Mouse (Mus musculus) thymus, adult 2 months (tissue): Measurements from ENCODE around the gene Foxm1.

Experiments used
- CTCF ChIP-seq: fragments of 200-500 bp; IDR thresholded peaks from 2 replicates; pipeline ENCODE4 v1.5.1; 2012; ENCODE audit warnings: mild to moderate bottlenecking, control low read depth, low read length, moderate library complexity, borderline replicate concordance; ENCODE audit not compliant: control insufficient read depth, poor library complexity, insufficient read depth; ENCODE audit errors: extremely low read depth
- POLR2A ChIP-seq: fragments of 200-500 bp; IDR thresholded peaks from 2 replicates; pipeline ENCODE4 v1.6.1; 2012; ENCODE audit warnings: mild to moderate bottlenecking, low read length, control low read depth, moderate library complexity; ENCODE audit not compliant: control insufficient read depth, poor library complexity, insufficient read depth; ENCODE audit errors: extremely low read depth

DNA sequence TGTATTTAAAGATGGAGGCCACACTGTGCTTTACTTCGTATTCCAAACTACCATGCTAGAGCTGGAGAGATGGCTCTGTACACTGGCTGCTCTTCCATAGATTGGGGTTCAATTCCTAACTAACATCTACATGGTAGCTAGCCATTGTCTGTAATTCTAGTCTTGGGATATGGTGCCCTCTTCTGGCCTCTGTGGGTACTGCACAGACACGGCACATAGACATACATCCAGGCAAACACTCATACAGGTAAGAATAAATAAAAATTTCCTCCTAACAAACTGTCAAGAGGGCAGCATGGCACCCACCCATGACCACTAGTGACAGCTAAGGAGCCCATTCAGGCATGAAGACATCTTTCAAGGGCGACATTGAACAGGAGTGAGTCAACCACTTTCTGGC, 48.3 kb downstream of the Foxm1 start:
- no peak for TF ChIP-seq CTCF
- TF ChIP-seq POLR2A, result no peak
